Mouse (Mus musculus) adrenal gland, postnatal 14 days (tissue): ENCODE results near the gene Thoc3. TPM values are rescaled to one million over a fixed set of nuclear protein-coding genes. Genes with fewer than 3 reads are reported as not detected.
A peak's percentile ranks its signal among the peaks of the same experiment; 100 is the strongest.

Source experiments
- DNase-seq: peaks from one replicate; pipeline ENCODE4 v3.0.0; 2021; ENCODE audit warnings: mixed read lengths
- total RNA-seq: library from RNA; stranded (reverse); gene quantifications from 2 replicates; pipeline ENCODE4 v1.2.3, GENCODE M21; 2021

Thoc3 gene
- total RNA-seq, 1 experiment from 2014 or later: 46.3 TPM

GRCm38 (mm10) chr13:54446686-54447495 is 21.8 kb downstream of the Thoc3 start:
- DNase-seq: peak; percentile 89

- DNase-seq: no peak
Measured at GRCm38 (mm10) chr13:54443693-54444092, 25.0 kb downstream of the Thoc3 start.

- no peak for DNase-seq
Measured at GRCm38 (mm10) chr13:54439912-54440311, 28.7 kb downstream of the Thoc3 start.

GRCm38 (mm10) chr13:54438814-54439213 is 29.8 kb downstream of the Thoc3 start:
- DNase-seq: no peak

GRCm38 (mm10) chr13:54437083-54437482 is 31.6 kb downstream of the Thoc3 start:
- no peak for DNase-seq

GRCm38 (mm10) chr13:54436666-54437065 is 32.0 kb downstream of the Thoc3 start:
- no peak for DNase-seq

- peak; percentile 35 for DNase-seq
Measured at GRCm38 (mm10) chr13:54431161-54431560, 37.5 kb downstream of the Thoc3 start.

GRCm38 (mm10) chr13:54430051-54430450 is 38.6 kb downstream of the Thoc3 start:
- DNase-seq: no peak

GRCm38 (mm10) chr13:54428771-54429170 is 39.9 kb downstream of the Thoc3 start:
- DNase-seq: no peak

- DNase-seq: peak; percentile 16
Measured at GRCm38 (mm10) chr13:54426781-54427655, 41.6 kb downstream of the Thoc3 start.

GRCm38 (mm10) chr13:54425269-54425668 is 43.4 kb downstream of the Thoc3 start:
- peak; percentile 16 for DNase-seq

- DNase-seq: no peak
Measured at GRCm38 (mm10) chr13:54420226-54420625, 48.4 kb downstream of the Thoc3 start.

GRCm38 (mm10) chr13:54418781-54419327 is 49.8 kb downstream of the Thoc3 start:
- DNase-seq: no peak

GRCm38 (mm10) chr13:54415059-54415458 is 53.6 kb downstream of the Thoc3 start:
- no peak for DNase-seq

- no peak for DNase-seq
Measured at GRCm38 (mm10) chr13:54412721-54413120, 55.9 kb downstream of the Thoc3 start.

- DNase-seq: no peak
Measured at GRCm38 (mm10) chr13:54412236-54412635, 56.4 kb downstream of the Thoc3 start.

- no peak for DNase-seq
Measured at GRCm38 (mm10) chr13:54411656-54412055, 57.0 kb downstream of the Thoc3 start.

Other genes with a start within 250 kb of the Thoc3 start
- gene Cplx2, start 97.5 kb downstream of the Thoc3 start, total RNA-seq: 29.2 and 35.4 TPM in 2 replicates
- 12.2 and 12.7 TPM in 2 replicates for gene Simc1, start 34.9 kb upstream of the Thoc3 start, total RNA-seq
- gene 4833439L19Rik, start 96.6 kb upstream of the Thoc3 start, total RNA-seq: 123 and 131 TPM in 2 replicates
- gene Arl10, start 106.2 kb upstream of the Thoc3 start, total RNA-seq: 25.2 and 31.1 TPM in 2 replicates
- gene Nop16, start 121.2 kb upstream of the Thoc3 start, total RNA-seq: 56.0 and 60.9 TPM in 2 replicates
- 260 and 265 TPM in 2 replicates for gene Higd2a, start 121.4 kb upstream of the Thoc3 start, total RNA-seq
- gene Cltb, start 142.5 kb upstream of the Thoc3 start, total RNA-seq: 70.6 and 80.1 TPM in 2 replicates
- gene Faf2, start 152.9 kb upstream of the Thoc3 start, total RNA-seq: 67.3 and 69.6 TPM in 2 replicates
- 112 and 118 TPM in 2 replicates for gene Rnf44, start 225.1 kb upstream of the Thoc3 start, total RNA-seq
- 0.22 TPM in 1 of 2 replicates, not detected in the other for gene Cdhr2, start 232.6 kb upstream of the Thoc3 start, total RNA-seq